Mouse (Mus musculus): Measurements from ENCODE around the gene Ssx2ip.

Ssx2ip gene

DNA sequence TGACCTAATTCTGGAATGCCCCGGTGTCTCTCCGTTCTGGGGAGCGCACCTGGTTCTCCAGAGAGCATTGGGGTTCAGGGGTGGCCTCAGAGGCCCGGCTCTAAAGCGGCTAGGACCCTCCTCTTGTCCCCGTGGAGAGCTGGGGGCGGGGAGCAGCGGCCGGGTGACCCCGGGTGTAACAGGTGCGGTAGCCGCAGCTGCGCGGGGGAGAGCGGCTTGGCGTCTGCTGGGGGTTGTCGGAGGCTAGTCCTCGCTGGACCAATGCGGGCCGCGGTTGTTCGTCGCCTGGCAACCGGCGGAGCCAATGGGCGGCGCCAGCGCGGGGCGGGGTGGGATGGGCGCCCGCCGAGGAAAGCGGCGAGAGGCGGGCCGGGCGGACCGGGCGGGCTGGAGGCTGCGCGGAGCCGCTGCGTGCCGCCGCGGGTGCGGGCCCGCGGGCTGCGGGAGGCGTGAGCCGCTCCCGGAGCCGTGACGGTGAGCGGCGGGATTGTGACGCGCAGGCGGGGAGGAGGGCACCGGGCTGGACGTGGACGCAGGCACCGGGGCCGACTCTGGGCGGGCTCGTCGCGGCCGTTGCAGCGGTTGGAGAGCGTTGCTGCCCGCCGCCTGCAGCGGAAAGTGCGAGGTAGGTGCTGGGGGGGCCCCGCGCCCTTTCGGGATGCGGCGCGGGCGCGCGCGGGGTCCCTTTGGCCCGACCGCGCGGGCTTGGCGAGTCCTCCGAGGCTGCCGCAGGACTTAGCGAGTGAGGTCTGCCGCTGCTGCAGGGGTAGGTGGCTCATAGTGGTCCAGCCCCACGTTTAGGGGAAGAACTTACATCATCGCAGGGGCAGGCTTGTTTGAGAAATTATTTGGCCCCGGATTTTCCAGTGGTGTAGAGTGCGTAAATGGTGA, at the start of gene Ssx2ip:
Gene Ssx2ip (plus strand): TSS at position 332 of the 891 bp plus-strand sequence.
- ATAC-seq (ENCODE audit: insufficient number of reproducible peaks, low FRiP score, low TSS enrichment) = peak; percentile 96

DNA sequence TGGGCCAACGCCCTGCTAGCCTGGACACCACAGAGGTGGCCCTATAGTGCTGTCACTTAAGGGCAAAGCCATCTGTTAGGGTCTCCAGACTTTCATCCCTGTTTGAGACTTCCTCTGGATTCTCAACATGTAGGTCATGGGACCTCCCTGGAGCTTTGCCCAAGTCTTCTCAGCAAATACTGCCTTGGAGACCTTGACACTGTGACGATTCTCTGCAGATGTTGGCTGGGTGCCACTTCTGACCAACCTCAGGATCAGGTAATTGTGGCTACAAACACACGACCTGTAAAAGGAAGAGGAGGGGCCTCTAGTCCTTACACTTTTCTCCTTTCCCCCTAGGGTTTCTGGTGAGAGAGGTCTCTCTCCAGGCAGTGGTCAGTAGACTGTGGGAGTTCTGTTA, 49.3 kb upstream of the Ssx2ip start:
- no peak for ATAC-seq (ENCODE audit: insufficient number of reproducible peaks, low FRiP score, low TSS enrichment)

DNA sequence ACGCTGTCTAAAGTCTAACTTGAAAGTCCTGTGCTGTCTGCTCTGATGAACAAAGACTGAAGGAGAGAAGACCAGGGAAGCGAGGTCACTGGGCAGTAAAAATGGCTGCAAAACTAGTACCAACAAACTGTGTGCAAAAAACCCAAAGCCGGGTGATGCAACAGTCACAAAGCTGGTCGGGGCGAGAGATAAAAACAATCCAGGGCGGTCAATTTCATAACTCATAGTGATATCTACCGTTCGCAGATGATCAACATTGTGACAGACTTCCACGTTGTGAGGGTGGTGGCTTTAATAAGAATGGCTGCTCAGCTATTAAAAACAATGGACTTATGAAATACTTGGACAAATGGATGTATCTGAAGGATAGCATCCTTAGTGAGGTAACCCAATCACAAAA, 39.0 kb upstream of the Ssx2ip start:
- no peak for ATAC-seq (ENCODE audit: insufficient number of reproducible peaks, low FRiP score, low TSS enrichment)

DNA sequence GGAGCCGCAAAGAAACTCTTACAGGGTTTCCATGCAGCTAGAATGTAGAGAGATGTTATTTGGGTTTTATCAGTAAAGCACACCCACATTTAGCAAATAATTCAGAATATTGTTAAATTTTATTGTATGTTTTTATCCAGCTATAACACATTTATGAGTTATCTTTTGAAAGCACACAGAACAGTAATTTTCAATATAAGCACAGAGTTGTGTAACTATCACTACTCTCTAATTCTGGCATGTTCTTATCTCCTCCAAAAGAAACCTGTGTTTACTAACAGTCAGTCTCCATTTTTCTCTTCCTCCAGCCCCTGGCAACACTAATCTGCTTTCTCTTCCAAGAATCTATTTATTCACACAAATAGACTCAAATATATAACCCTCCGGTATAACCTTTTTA, 37.4 kb upstream of the Ssx2ip start:
- ATAC-seq (ENCODE audit: insufficient number of reproducible peaks, low FRiP score, low TSS enrichment) = no peak

DNA sequence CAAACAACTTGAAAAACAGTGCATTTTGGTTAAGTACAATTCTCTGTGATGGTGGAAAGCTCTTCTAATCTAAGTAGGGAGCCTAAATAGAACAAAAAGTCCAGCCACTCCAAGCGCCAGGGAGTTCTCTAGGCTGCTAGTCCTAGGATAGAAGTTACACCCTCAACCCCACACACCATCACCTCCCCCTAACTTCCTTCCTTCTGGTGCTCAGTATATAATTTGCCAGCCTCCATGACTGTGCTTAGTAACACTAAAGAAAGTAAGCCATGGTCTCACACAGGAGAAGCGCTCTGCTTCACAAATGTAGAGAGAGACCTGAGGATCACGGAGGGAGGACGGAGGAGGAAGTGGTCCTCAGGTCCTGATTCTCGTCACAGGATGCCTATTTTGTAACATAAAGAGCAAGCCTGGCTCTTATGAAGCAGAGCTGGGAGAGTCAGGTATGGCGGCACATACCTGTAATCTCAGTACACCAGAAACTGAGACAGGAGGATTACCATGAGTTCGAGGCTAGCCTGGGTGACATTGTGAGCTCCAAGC, 33.8 kb upstream of the Ssx2ip start:
- no peak for ATAC-seq (ENCODE audit: insufficient number of reproducible peaks, low FRiP score, low TSS enrichment)

DNA sequence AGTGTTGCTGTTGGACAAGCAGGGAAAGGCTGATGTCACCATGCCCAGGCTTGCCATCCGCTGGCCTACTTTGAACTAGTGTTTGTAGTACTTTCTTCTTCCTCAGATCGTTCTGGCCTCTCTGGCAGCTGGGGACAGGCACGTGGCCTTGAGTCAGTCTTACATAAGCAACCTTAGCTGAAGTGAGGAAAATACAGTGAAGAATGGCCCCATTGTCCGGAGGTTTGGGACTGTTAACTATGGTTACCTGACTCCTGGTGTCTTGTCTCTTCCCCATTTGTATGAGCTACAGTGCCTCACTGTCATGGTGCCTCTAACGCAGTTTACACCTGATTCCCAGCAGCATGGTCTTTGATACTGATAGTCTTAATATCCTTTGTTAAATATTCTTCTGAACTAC, 33.2 kb upstream of the Ssx2ip start:
- ATAC-seq (ENCODE audit: insufficient number of reproducible peaks, low FRiP score, low TSS enrichment) = no peak

DNA sequence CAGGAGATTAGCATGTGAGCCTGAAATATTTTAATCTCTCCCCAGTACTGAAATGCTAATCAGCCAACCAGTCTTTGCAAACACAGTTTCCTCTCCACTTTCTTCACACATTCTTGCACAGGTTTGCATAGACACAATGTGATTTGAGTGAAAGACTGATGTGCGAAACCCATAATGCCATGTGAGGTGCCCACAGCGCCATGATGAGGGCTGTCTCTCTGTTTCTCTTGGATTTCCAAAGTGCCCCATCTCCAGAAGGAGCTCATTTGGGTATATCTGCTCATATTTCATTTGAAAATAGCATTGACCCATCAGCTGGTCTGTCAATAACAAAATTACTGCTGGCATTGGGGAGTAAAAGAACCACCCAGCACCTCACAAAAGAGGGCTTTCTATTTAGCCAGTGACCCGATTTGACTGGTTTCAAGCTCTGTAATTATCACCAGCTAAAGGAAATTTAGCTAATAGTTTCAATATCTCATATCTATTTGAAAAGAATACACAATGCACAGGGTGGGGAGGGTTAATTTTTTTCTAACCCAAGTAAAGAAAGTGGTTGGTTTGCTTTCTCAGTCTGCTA, 29.8 kb upstream of the Ssx2ip start:
- no peak for ATAC-seq (ENCODE audit: insufficient number of reproducible peaks, low FRiP score, low TSS enrichment)

DNA sequence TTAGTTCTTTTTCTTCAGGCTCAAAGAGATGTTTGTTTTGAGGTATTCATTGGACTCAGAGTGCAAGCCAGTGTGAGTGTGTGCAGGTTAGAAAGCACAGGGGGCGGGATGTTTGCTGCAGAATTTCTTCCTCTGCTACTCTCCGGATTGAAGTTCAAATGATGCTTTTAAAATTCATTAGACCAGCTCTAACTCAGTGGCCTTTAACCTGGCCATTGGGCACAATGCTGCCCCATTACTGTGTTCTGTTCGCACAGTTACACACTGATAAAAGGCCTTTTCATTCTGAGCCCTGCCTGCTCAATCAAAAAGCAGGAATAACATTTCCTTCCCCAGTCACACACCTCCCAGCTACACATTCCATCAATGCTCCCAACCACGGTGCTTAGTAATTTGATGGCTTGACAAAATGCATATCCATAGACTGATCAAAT, 29.2 kb upstream of the Ssx2ip start:
- ATAC-seq (ENCODE audit: insufficient number of reproducible peaks, low FRiP score, low TSS enrichment) = no peak

DNA sequence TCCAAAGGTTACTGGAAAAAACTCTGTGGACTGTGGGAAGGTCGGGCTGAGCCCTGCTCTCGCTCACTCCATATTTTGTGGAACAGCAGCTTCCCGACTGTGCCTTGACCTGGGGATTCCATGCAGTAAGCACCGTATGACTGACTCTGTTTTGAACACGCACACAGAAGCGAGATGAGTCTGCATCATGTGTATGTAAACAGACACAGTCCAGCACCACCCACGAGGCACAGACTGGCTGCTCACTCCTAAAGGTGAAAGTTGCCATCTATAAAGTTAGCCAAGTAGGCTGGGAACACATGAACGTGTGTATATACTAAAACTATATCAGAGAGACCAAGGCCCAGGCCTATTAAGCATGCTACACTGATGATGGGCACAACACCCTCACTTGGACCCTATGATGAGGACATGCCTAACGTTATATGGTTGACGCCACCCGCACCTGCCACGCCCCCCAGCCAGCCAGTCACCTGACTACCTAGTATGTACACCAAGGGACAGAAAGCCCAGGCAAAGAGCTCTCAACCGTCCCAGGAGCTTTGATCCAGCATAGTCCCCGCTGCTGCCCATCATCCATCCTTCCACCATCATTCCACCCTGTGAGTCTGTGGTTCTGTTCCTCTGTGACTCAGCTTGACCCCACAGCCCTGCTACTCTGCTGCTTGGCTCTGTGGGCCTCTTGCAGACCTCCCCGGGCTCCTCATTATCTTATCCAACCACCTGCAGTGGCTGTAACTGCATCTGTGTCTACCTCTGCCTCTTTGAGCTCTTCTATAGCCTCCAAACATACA, 27.9 kb upstream of the Ssx2ip start:
- no peak for ATAC-seq (ENCODE audit: insufficient number of reproducible peaks, low FRiP score, low TSS enrichment)

DNA sequence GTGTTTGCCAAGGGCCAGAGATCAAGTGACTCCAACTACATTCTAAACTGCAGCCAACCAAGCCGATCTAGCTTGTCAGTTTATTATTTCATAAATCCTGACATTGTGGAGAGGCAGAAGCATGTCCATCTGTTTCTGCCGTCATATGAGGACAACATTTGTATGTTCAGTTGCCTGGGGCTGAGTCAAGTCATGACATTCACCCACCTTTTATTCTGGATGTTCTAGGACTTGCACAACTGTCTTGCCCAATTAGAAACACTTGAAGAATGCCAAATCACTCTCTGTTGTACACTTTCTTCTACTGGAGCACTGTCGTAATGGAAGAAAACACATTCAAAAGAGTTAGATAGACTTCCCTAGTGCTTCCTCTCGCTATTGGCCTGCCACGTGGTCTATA, 27.2 kb upstream of the Ssx2ip start:
- no peak for ATAC-seq (ENCODE audit: insufficient number of reproducible peaks, low FRiP score, low TSS enrichment)

DNA sequence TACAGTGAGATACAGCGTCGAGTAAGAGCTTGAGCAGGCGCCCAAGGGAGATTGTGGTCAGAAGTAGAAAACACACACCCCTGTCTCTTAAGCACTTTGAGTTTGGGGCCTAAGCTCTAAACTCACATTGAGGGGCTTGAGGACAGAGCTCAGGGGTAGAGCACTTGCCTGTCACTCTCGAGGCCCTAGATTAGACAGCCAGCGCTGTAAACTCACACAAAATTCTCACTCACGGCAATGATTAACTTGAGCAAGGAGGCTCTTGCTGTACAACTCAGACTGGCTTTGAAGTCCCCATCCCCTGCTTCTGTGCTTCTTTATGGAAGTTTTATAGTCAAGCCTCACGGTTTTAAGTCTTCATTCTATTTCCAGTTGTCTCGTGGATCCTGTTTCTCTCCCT, 25.7 kb upstream of the Ssx2ip start:
- ATAC-seq (ENCODE audit: insufficient number of reproducible peaks, low FRiP score, low TSS enrichment) = no peak

DNA sequence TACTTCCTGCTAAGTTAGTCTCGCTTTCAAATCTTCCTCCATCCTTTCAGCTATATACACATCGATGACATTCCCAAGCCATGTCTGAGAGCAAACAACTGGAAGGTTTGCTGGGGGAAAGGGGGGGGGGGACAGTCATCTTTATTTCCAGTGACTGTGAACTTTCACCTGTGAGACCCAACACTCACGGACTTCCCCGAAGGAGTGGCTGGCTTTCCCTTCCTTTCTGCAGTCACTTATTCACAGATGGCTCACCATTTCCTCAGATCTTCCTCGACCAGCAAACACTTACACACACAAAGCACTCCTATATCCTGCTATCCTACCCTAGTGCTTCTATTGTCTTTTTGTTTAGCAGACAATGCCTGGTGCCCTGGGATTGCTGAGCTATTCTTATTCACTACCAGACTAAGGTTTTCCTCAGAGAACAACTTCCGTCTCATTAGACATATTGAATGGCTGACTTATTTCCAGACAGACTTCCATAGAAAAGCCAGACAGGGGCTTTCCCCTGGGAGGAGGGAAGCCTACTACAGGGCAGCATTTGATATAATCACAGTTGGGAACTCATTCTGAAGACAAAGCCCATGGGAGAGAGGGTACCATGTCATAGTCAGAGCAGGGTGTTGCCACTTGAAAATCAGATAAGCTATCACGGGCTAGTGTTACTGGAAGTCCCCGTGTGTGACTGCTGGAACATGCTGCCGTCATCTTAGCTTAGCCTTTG, 24.5 kb upstream of the Ssx2ip start:
- ATAC-seq (ENCODE audit: insufficient number of reproducible peaks, low FRiP score, low TSS enrichment) = no peak

DNA sequence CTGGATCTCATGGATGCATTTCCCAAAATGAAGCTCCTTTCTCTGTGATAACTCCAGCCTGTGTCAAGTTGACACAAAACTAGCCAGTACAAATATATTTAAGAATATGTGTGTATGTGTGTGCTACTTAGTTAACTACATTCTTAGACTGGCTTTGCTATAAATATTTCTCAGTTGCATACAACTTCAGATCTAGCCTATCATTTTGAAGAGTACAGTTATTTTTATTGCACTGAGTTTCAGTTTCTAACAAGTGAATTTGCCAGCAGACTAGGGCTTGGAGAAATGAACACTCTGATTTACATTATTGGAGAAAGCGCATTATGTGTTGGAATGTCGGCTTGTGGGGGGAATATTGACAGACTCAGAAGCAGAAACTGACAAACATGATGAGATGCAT, 23.6 kb upstream of the Ssx2ip start:
- no peak for ATAC-seq (ENCODE audit: insufficient number of reproducible peaks, low FRiP score, low TSS enrichment)

DNA sequence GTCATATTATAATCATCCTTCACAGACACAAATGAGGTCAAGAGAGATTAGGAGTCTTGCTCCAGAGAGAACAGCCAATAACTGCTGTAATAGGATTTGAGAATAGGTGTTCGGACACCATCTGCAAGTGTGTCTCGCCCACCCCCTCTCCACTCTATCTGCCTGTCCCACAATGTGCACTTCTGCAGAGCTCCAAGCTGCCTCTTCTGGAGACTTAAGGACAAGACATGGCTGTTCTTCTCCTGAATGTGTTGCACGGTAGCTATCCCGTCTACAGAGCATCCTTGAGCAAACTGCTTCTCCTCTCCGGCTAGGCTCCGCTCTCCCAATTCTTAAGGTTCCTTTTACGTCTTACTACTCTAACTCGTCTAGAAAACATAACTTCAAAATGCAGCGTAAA, 23.0 kb upstream of the Ssx2ip start:
- ATAC-seq (ENCODE audit: insufficient number of reproducible peaks, low FRiP score, low TSS enrichment) = no peak

DNA sequence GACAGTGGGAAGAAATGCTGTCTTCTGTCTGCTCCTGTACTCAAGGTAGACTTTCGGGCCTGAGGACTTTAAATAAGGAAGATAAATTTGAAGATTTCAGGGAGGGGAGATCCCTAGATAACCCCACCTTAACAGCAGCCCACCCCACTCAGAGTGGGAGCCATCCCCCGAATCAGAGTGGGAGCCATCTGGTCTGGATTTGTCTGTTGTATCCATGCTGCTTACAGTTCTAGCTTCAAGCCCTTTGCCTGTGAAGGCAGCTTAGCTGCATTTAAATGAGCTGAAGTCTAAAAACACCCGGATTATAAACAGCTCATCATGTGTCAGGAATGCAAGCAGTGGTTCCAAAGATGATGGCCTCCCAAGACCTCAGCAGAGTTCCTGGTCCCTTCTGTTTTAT, 17.6 kb upstream of the Ssx2ip start:
- ATAC-seq (ENCODE audit: insufficient number of reproducible peaks, low FRiP score, low TSS enrichment) = no peak

DNA sequence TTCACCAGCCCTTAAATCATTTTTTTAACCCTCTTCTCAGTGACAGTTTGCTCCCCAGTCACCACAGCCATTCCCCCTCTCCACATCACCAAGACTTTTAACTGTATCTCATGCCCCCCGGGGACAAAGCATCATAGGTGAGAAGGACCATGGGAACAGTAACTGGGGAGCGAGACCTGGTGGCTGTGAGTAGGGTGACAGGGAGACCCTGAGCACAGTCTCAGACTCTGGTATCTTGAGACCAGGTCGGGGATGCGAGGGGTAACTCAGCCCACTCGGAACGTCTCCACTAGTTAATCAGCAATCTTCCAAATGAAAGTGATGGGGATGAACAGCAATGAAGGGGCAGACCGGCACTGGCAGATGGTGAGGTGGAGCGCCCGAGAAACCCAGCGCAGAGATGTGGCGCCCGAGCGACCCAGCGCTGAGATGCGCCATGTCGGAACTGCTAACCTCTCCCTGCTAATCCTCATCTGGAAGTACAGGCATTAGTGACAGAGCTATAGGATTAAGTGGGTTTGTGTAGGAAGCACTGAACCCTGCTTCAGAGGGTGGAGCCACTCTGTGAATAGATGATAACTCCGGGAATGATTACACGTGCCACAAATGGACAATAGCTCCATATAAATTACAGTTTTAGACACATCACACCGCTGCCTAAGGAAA, 11.7 kb upstream of the Ssx2ip start:
- no peak for ATAC-seq (ENCODE audit: insufficient number of reproducible peaks, low FRiP score, low TSS enrichment)

DNA sequence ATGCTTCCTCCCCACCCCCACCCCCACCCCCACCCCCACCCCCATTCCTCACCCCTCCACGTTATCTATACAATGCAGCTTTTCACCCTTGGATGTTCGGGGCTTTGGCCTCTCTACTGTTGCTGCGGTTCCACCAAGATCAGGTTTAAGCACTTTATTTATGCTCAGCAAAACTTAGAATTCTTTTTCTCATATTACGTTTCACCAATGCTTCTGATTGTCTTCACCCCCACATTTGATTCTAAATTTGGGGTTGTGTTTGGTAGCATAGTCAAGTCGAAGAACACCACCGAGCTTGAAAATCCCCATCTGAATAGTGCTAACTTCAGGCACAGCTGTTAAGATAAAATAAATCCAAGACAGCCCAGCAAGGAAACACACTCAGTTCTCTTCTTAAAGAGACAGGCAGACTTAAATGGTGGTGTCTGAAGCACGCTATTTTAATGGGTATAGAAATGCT, 10.8 kb upstream of the Ssx2ip start:
- ATAC-seq (ENCODE audit: insufficient number of reproducible peaks, low FRiP score, low TSS enrichment) = no peak

DNA sequence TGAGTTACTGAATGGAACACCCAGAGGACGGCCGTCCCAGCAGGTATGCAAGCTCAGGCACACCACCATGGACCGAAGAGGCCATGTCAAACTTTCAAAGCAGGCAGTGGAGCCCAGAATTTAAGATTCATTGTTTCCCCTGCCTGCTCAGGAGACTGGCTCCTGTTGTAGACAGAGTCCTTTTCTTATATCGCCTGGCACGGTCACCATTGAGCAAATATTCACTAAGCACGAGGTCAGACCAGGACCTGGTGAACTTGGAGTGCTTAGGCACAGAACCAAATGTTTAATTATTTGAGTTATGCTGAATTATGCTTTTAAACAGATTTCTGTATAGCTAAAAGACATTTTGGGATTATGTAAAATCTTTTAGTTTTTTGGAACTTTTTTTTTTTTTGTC, 8.2 kb upstream of the Ssx2ip start:
- ATAC-seq (ENCODE audit: insufficient number of reproducible peaks, low FRiP score, low TSS enrichment) = no peak

DNA sequence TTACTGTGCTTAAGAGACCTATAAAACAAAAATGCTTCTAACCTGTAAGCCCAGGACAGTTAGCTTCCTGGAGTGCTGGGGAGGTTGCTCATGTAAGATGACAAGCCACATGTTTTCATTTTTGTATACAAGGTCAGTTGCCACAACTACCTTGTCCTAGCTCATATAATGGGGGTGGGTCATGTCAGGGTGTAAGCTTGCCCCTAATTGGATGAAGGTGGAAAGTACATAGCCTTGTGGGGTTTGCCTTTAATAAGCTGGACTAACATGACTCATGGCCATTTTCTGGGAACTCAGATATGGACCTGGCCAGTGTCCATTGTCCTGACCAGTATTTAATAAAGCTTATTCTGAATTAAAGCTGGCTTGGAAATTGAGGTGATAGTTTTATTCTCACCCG, 7.5 kb upstream of the Ssx2ip start:
- no peak for ATAC-seq (ENCODE audit: insufficient number of reproducible peaks, low FRiP score, low TSS enrichment)

DNA sequence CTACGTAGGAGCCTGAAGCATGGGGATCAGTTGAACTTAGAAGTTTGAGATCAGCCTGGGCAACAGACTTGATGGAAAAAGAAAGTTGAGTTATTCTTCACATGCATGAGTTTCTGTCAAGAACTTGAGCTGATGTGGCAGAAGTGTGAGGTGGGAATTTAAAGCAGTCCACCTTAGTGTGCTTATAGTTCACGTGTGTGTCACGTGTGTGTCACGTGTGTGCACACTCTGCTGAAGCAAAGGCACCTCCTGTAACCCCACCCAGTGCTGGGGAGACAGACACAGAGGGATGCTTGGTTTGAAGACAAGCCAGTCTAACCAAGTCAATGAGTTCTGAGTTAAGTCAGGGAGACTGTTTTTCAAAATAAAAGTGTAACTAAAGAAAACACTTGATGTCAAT, 6.6 kb upstream of the Ssx2ip start:
- ATAC-seq (ENCODE audit: insufficient number of reproducible peaks, low FRiP score, low TSS enrichment) = no peak
